Mouse (Mus musculus): Measurements from ENCODE around the gene 1700029I15Rik. TPM values are rescaled to one million over a fixed set of nuclear protein-coding genes. Genes with fewer than 3 reads are reported as not detected.

The 1700029I15Rik gene
- polyA plus RNA-seq, 1 experiment = 1.1 TPM

- Histone ChIP-seq H3K27ac (ENCODE audit: insufficient read depth, low read depth, low read length) (no peak overlapping the region), H3K4me1 (ENCODE audit: control insufficient read depth, insufficient read depth, low read length) (no peaks in the 10 kb centered on the region), H3K4me3 (ENCODE audit: insufficient read depth, low read length) (no peak overlapping the region)
- TF ChIP-seq POLR2A (IDR thresholded peaks at IDR 0.05; ENCODE audit: borderline replicate concordance, low read depth, low read length) (no peak), CTCF (IDR thresholded peaks at IDR 0.05; ENCODE audit: low read depth, low read length) (no peak)
These were observed 20.5 kb upstream of the 1700029I15Rik start for GRCm38 (mm10) chr2:92361795-92362194.

- no peaks in the 10 kb centered on the region for H3K4me1 ChIP-seq (ENCODE audit: control insufficient read depth, insufficient read depth, low read length)
- H3K27ac ChIP-seq (ENCODE audit: insufficient read depth, low read depth, low read length) = no peak overlapping the region
- no peak overlapping the region for H3K4me3 ChIP-seq (ENCODE audit: insufficient read depth, low read length)
- TF ChIP-seq POLR2A (IDR thresholded peaks at IDR 0.05; ENCODE audit: borderline replicate concordance, low read depth, low read length) (no peak), CTCF (IDR thresholded peaks at IDR 0.05; ENCODE audit: low read depth, low read length) (no peak)
These were observed 19.6 kb upstream of the 1700029I15Rik start for GRCm38 (mm10) chr2:92362571-92363228.

- H3K4me1 ChIP-seq (ENCODE audit: control insufficient read depth, insufficient read depth, low read length) = no peaks in the 10 kb centered on the region
- no peak overlapping the region for H3K4me3 ChIP-seq (ENCODE audit: insufficient read depth, low read length)
- TF ChIP-seq POLR2A (IDR thresholded peaks at IDR 0.05; ENCODE audit: borderline replicate concordance, low read depth, low read length) (no peak), CTCF (IDR thresholded peaks at IDR 0.05; ENCODE audit: low read depth, low read length) (no peak)
- no peak overlapping the region for H3K27ac ChIP-seq (ENCODE audit: insufficient read depth, low read depth, low read length)
These were observed 18.3 kb upstream of the 1700029I15Rik start for GRCm38 (mm10) chr2:92364086-92364485.

- Histone ChIP-seq H3K4me3 (ENCODE audit: insufficient read depth, low read length) (no peak overlapping the region), H3K27ac (ENCODE audit: insufficient read depth, low read depth, low read length) (no peak overlapping the region), H3K4me1 (ENCODE audit: control insufficient read depth, insufficient read depth, low read length) (no peaks in the 10 kb centered on the region)
- TF ChIP-seq CTCF (IDR thresholded peaks at IDR 0.05; ENCODE audit: low read depth, low read length) = no peak
- TF ChIP-seq POLR2A (IDR thresholded peaks at IDR 0.05; ENCODE audit: borderline replicate concordance, low read depth, low read length) = no peak
These were observed 16.8 kb upstream of the 1700029I15Rik start for GRCm38 (mm10) chr2:92365568-92365967.

- Histone ChIP-seq H3K4me3 (ENCODE audit: insufficient read depth, low read length) (no peak overlapping the region), H3K4me1 (ENCODE audit: control insufficient read depth, insufficient read depth, low read length) (no peaks in the 10 kb centered on the region), H3K27ac (ENCODE audit: insufficient read depth, low read depth, low read length) (no peak overlapping the region)
- TF ChIP-seq CTCF (IDR thresholded peaks at IDR 0.05; ENCODE audit: low read depth, low read length) = no peak
- no peak for TF ChIP-seq POLR2A (IDR thresholded peaks at IDR 0.05; ENCODE audit: borderline replicate concordance, low read depth, low read length)
These were observed 14.8 kb upstream of the 1700029I15Rik start for GRCm38 (mm10) chr2:92367383-92368029.

- no peak overlapping the region for H3K27ac ChIP-seq (ENCODE audit: insufficient read depth, low read depth, low read length)
- H3K4me3 ChIP-seq (ENCODE audit: insufficient read depth, low read length) = peak overlapping the region; percentile 50
- TF ChIP-seq POLR2A (IDR thresholded peaks at IDR 0.05; ENCODE audit: borderline replicate concordance, low read depth, low read length) = no peak
- no peak for TF ChIP-seq CTCF (IDR thresholded peaks at IDR 0.05; ENCODE audit: low read depth, low read length)
- H3K4me1 ChIP-seq (ENCODE audit: control insufficient read depth, insufficient read depth, low read length) = 0 out of 2 replicates have a peak, but pooled peaks cover 2% of the 10 kb centered on the region
These were observed 12.0 kb upstream of the 1700029I15Rik start for GRCm38 (mm10) chr2:92370375-92370774.

GRCm38 (mm10) chr2:92370821-92371805, 11.2 kb upstream of the 1700029I15Rik start:
- Histone ChIP-seq H3K27ac (ENCODE audit: insufficient read depth, low read depth, low read length) (no peak overlapping the region), H3K4me1 (ENCODE audit: control insufficient read depth, insufficient read depth, low read length) (peaks cover 2% of the 10 kb centered on the region; the same call in 1 of the 2 replicates), H3K4me3 (ENCODE audit: insufficient read depth, low read length) (peak overlapping the region; percentile 50)
- no peak for TF ChIP-seq POLR2A (IDR thresholded peaks at IDR 0.05; ENCODE audit: borderline replicate concordance, low read depth, low read length)
- TF ChIP-seq CTCF (IDR thresholded peaks at IDR 0.05; ENCODE audit: low read depth, low read length) = no peak

- H3K27ac ChIP-seq (ENCODE audit: insufficient read depth, low read depth, low read length) = no peak overlapping the region
- peaks cover 8% of the 10 kb centered on the region; the same call in 1 of the 2 replicates for H3K4me1 ChIP-seq (ENCODE audit: control insufficient read depth, insufficient read depth, low read length)
These were observed 10.2 kb upstream of the 1700029I15Rik start for GRCm38 (mm10) chr2:92371971-92372690.

More at GRCm38 (mm10) chr2:92371971-92372690, 10.2 kb upstream of the 1700029I15Rik start:
- TF ChIP-seq POLR2A (IDR thresholded peaks at IDR 0.05; ENCODE audit: borderline replicate concordance, low read depth, low read length) (no peak), CTCF (IDR thresholded peaks at IDR 0.05; ENCODE audit: low read depth, low read length) (no peak)
- H3K4me3 ChIP-seq (ENCODE audit: insufficient read depth, low read length) = no peak overlapping the region
